Comparison of ENCODE assay signal across 16 mouse cellular contexts in the genomic region with DNA sequence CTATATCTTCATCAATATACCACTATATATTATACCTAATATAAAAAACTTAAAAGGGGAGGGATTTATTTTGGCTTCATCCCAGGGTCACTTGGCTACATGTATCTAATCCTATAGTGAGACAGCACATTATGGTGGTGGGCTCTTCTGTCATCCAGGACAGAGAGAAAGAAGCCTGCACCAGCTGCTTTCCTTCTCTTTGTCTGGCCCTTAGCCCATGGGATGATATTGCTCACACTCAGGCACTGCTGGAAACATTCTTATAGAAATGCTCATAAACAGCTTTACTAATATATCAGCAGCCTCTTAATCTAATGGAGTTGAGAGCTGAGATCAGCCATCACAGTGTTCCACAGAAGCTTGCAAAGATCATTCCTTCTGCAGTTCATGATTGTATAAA.
"Had no signal": no experiment of that assay in that cellular context is flagged by ENCODE, and none has a peak within 500 bp of the region (broad histone marks: within the 10 kb centered on the region; RNA-seq: fewer than 3 reads in every experiment).

No protein-coding gene starts in this region.

- DNase-seq: retina, postnatal 1 day; right cerebral cortex, adult 18-20 months; right cerebral cortex, postnatal 14 days; right cerebral cortex, postnatal 25 days; right cerebral cortex, postnatal 4 days; spleen, adult 18-20 months; thymus, adult 18-20 months; thymus, adult 2 months; thymus, postnatal 14 days; thymus, postnatal 25 days; thymus, postnatal 36 days; thymus, postnatal 4 days had no signal

- H3K27me3 ChIP-seq: neural tube, embryonic 13.5 days; neural tube, embryonic 15.5 days; stomach, embryonic 15.5 days had no signal

- H3K9ac ChIP-seq: neural tube, embryonic 13.5 days; neural tube, embryonic 15.5 days; stomach, embryonic 15.5 days had no signal

- H3K4me2 ChIP-seq: neural tube, embryonic 13.5 days; neural tube, embryonic 15.5 days; stomach, embryonic 15.5 days had no signal

- H3K4me3 ChIP-seq: neural tube, embryonic 13.5 days; neural tube, embryonic 15.5 days; stomach, embryonic 15.5 days had no signal

- H3K36me3 ChIP-seq: neural tube, embryonic 13.5 days; neural tube, embryonic 15.5 days; stomach, embryonic 15.5 days had no signal

- H3K4me1 ChIP-seq: neural tube, embryonic 13.5 days; neural tube, embryonic 15.5 days; stomach, embryonic 15.5 days had no signal

- H3K27ac ChIP-seq: neural tube, embryonic 13.5 days; neural tube, embryonic 15.5 days; stomach, embryonic 15.5 days; stomach, postnatal 0 days had no signal

- H3K9me3 ChIP-seq: neural tube, embryonic 13.5 days; neural tube, embryonic 15.5 days; stomach, embryonic 15.5 days had no signal
